Mouse (Mus musculus) erythroblast, embryonic 14.5 days (primary cell): ENCODE data around the gene Nup93. TPM values are rescaled to one million over a fixed set of nuclear protein-coding genes. Genes with fewer than 3 reads are reported as not detected.

Experiments
- H3K27me3 ChIP-seq: 2 replicates; pipeline ENCODE4 v1.6.1; 2012; ENCODE audit warnings: inconsistent platforms; ENCODE audit not compliant: control insufficient read depth
- H3K36me3 ChIP-seq: 2 replicates; pipeline ENCODE4 v1.6.1; 2012; ENCODE audit warnings: mild to moderate bottlenecking, inconsistent platforms; ENCODE audit not compliant: control insufficient read depth
- H3K4me1 ChIP-seq: 2 replicates; pipeline ENCODE4 v1.6.1; 2012; ENCODE audit warnings: inconsistent platforms; ENCODE audit not compliant: control insufficient read depth
- H3K4me3 ChIP-seq: replicated peaks from 2 replicates; pipeline ENCODE3; 2012; ENCODE audit warnings: moderate library complexity, mild to moderate bottlenecking, inconsistent platforms
- H3K9me3 ChIP-seq: 2 replicates; pipeline ENCODE4 v1.6.1; 2012; ENCODE audit warnings: low read length, inconsistent platforms, mixed read lengths; ENCODE audit not compliant: control insufficient read depth
- GATA1 ChIP-seq: IDR thresholded peaks from 2 replicates; pipeline ENCODE4 v1.6.1; 2012; ENCODE audit warnings: low read length, inconsistent platforms, mixed read lengths
- TAL1 ChIP-seq: IDR thresholded peaks from 3 replicates; pipeline ENCODE4 v1.6.1; 2012; ENCODE audit warnings: low read length, inconsistent platforms, mixed read lengths
- polyA plus RNA-seq: library from polyadenylated mRNA; stranded (reverse); fragments of >175 nt; gene quantifications from 2 replicates; pipeline ENCODE4 v1.2.3, GENCODE M21; 2012

The Nup93 gene
- polyA plus RNA-seq, 1 experiment: 0.52 TPM

DNA sequence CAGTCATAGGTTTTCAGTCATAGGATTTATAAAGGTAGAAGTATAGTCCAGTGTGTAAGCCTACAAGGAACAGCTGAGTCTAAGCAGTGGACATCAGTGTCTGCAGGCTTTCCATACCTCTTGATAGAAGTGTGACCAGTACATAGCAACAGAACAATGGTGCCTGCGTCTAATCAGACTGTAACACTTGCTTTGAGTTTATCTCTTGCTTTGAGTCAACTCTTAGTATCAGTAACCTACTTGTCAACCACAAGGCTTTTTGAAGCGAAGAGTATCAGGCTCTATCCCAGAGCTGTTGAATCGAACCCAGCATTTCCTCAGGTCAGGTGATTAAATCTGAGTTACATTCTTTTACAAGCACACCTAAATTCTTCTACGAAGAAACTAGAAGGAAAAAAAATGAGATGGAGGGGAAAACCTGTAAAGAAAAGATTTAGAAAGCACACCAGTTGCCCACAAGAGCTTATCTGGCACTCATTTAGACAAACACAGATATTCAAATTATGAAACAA, 25.9 kb downstream of the Nup93 start:
- Histone ChIP-seq H3K4me1 (peaks cover 32% of the 10 kb centered on the region), H3K4me3 (no peak overlapping the region), H3K9me3 (no peaks in the 10 kb centered on the region), H3K36me3 (peaks cover 48% of the 10 kb centered on the region), H3K27me3 (no peaks in the 10 kb centered on the region)
- TF ChIP-seq GATA1: no peak
- TF ChIP-seq TAL1: no peak

DNA sequence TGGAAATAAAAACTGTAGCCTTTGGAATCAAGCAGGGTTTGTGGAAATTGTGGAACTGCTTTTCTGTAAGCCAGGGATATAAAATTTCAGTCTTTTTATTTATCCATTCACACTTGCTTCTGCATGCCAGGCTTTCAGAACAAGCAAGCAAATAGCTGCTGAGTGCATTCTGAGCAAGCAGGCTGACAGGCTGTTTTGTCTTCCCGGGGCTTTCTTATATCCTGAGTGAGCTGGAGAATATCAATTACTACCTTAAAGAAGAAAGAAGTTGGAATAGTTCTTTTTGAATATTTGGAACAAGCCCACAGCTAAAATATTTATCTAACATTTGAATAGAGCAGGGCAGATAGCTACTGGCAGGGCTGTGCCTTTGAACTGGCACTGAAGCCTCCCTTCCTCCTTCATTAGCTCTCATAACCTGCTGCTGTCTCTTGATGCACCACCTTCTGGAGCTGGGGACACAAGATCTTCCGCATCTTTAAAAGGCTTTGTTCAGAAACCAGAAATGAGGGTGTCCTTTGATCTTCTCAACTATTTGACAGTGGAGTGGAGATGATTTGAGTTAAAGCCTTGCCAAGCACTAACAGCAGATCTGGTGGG, 35.6 kb downstream of the Nup93 start:
- H3K9me3 ChIP-seq: no peaks in the 10 kb centered on the region
- TF ChIP-seq GATA1: no peak
- no peak for TF ChIP-seq TAL1
- H3K27me3 ChIP-seq: no peaks in the 10 kb centered on the region
- H3K4me3 ChIP-seq: no peak overlapping the region
- H3K36me3 ChIP-seq: peaks cover 31% of the 10 kb centered on the region
- peaks cover 8% of the 10 kb centered on the region for H3K4me1 ChIP-seq

DNA sequence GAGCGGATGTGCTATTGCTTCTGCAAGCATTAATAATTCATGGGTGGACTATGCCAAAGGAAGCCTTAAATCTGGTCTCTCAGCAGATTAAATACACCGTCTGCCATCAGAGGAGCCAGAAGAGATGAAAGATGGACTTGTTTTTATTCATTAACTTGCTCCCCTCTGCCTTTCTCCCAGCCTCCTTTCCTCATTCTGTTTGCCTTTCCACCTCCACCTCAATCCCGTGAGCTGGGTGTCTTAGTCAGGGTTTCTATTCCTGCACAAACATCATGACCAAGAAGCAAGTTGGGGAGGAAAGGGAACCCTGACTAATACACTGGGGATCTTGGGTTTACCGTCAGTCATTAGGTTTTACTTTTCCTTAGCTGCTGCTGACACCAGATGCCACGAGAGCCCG, 44.5 kb downstream of the Nup93 start:
- Histone ChIP-seq H3K9me3 (no peaks in the 10 kb centered on the region), H3K4me1 (peaks cover 14% of the 10 kb centered on the region), H3K36me3 (peaks cover 6% of the 10 kb centered on the region), H3K27me3 (no peaks in the 10 kb centered on the region), H3K4me3 (no peak overlapping the region)
- TF ChIP-seq TAL1 (no peak), GATA1 (no peak)

DNA sequence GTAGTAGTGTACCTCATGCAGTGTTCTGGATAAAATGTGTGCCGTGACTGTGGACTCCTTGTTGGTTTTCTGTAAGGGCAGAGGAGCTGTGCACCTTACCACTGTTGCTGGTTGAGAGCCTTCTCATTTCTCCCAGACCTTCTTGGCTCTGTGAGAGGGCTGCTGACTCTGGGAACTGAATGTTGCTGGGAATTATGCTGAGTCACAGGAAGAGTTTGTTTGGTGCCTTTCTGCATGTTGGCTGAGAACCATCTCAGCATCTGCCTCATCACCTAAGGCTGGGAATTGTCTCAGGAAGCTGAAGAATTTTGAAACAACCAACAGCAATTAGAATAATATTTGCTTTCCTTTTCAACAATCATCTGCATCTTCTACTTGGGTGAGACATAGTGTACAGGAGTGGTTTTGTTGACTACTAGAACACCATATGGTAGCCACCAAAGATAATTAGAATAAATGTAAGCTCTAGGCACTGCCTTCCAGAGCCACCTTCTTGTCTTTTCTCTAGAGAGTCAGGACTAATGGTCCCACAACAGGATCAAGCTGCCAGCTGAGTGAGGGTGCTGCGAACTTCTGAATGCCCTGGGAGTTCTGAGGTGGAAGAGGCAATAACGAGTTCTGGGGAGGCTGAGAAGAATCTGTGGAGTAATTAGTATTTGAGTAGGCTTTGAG, 48.4 kb downstream of the Nup93 start:
- Histone ChIP-seq H3K9me3 (no peaks in the 10 kb centered on the region), H3K27me3 (no peaks in the 10 kb centered on the region), H3K4me3 (no peak overlapping the region), H3K36me3 (no peaks in the 10 kb centered on the region), H3K4me1 (peaks cover 7% of the 10 kb centered on the region)
- no peak for TF ChIP-seq GATA1
- no peak for TF ChIP-seq TAL1

DNA sequence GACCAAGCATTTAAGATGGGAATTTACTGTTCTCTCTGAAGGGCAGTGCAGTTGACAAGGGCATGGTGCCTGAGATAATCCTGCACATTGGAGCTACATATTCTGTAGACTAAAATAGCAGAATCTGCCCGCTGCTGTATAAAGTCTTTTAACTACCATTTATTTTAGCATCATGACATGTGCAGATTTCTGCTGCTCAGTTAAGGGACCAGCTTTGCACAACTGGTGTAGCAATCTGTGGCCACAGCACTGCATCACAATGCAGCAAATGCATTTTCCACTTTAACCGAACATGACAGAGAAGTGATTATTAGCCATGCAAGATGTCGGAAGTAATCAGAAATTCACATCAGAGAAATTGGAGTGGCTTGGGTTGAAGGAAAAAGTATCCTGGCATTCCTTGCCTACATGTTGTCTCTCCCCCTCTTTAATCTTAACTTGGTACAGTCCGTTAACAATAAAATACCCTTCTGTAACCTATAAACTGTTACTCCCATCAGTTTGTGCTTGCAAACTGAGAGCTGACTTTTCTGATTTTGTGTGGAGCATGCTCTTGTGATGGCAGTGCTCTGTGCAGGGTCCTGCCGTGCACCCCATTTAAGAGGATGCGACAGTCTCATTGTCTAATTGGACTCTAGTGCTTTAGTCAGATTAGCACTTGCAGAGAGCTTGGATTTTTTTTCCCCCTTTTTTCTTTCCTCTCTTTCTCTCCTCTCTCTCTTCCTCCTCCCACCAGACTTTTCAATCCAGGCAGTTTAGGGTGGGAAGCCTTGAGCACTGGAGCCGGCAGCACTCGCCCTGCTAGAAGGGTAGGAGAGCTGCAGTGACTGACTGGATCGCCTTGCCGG, 52.2 kb downstream of the Nup93 start:
- Histone ChIP-seq H3K9me3 (no peaks in the 10 kb centered on the region), H3K36me3 (no peaks in the 10 kb centered on the region), H3K4me3 (no peak overlapping the region), H3K4me1 (peaks cover 7% of the 10 kb centered on the region), H3K27me3 (no peaks in the 10 kb centered on the region)
- no peak for TF ChIP-seq GATA1
- no peak for TF ChIP-seq TAL1

DNA sequence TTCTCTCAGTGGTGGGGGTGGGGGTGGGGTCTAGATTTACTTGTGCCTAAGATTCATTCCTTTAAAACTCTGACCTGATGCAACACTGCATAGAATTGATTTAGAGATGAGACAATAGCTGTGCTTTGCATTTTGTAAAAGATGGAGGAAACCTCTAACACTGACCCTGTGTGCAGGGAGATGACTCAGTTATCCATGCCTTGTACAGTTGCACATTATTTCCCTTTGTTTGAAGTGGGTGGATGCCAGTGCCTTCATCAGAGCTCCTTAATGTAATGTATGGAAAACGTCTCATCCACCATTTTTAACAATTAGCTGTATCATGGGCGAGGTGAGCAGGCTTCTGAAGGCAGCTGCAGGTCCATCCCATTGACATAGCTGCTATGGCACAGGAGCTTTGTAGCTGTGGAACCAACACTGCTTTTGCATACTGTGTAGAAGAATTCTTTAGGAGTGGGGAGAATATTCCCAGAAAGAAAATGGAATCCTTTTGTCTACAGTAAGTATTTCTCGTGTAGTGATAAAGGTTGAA, 54.1 kb downstream of the Nup93 start:
- Histone ChIP-seq H3K4me1 (no peaks in the 10 kb centered on the region), H3K36me3 (no peaks in the 10 kb centered on the region), H3K4me3 (no peak overlapping the region), H3K27me3 (no peaks in the 10 kb centered on the region), H3K9me3 (no peaks in the 10 kb centered on the region)
- TF ChIP-seq TAL1 (no peak), GATA1 (no peak)

DNA sequence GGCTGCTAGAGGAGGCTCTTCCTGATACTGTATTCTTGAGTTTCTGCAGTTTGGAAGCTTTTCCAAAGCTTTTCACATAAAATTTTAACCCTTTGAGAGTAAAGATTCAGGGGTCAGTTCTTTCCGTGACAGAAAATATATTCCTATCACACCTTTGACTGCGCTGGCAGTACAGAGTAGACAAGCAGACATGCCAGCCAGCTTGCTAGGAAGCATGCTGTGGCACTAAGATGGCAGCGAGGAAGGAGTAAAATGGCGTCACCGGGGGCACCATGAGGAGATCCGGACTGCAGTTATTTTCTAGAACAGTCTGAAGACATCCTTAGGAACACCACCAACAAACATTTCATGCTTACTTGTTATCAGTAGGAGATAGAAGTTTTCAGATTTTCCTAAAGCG, 55.9 kb downstream of the Nup93 start:
- no peaks in the 10 kb centered on the region for H3K27me3 ChIP-seq
- H3K36me3 ChIP-seq: no peaks in the 10 kb centered on the region
- no peaks in the 10 kb centered on the region for H3K9me3 ChIP-seq
- no peaks in the 10 kb centered on the region for H3K4me1 ChIP-seq
- no peak overlapping the region for H3K4me3 ChIP-seq
- TF ChIP-seq GATA1: no peak

DNA sequence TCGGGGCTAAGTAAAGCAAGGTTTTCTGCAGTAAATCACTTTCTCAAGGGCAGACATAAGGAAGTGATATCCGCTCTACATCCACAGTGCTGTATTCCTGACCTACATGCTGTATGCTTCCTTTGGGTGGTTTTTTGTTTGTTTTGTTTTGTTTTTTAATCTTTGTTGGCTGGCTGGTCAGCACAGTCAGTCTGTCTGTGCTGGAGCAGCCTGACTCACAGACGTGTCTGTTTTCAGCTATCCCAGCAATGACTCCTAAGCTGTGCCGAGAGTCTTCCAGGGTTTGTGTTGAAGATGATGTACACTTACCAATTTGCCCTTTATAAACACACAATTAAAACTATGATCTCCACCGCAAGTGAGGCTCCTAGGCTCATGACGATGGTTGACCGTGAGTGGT, 56.7 kb downstream of the Nup93 start:
- H3K9me3 ChIP-seq: no peaks in the 10 kb centered on the region
- TF ChIP-seq TAL1: no peak
- no peaks in the 10 kb centered on the region for H3K36me3 ChIP-seq
- H3K4me1 ChIP-seq: no peaks in the 10 kb centered on the region
- H3K4me3 ChIP-seq: no peak overlapping the region
- no peaks in the 10 kb centered on the region for H3K27me3 ChIP-seq

DNA sequence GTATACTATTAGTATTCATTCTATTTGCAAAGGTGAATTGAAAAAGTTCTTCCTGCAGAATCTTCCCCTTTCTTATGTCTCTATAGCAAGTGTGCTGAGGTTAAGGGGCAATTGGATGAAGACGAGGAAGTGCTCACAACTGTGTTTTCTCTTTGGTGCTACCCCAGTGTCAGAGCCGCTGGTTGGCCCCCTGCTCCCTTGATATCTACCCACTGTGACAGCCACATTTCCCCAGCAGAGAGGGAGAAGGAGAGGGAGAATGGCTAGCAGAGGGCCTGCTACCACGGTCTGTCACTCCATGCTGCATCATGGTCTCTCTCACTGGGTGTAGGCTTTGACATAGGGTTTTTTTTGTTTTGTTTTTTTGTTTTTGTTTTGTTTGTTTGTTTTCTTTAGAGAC, 58.2 kb downstream of the Nup93 start:
- Histone ChIP-seq H3K27me3 (no peaks in the 10 kb centered on the region), H3K4me3 (no peak overlapping the region), H3K36me3 (no peaks in the 10 kb centered on the region), H3K4me1 (no peaks in the 10 kb centered on the region), H3K9me3 (no peaks in the 10 kb centered on the region)
- TF ChIP-seq TAL1: no peak
- TF ChIP-seq GATA1: no peak
